Mouse (Mus musculus) G1E-ER4 (cell line): Measurements from ENCODE around the gene Ilf2. TPM values are rescaled to one million over a fixed set of nuclear protein-coding genes. Genes with fewer than 3 reads are reported as not detected.

ENCODE experiments used
- GATA1 ChIP-seq: IDR thresholded peaks from one replicate; pipeline ENCODE4 v1.8.0; 2012; ENCODE audit warnings: low read length, inconsistent platforms
- polyA plus RNA-seq: library from polyadenylated mRNA; stranded (reverse); fragments of >175 nt; gene quantifications from 2 replicates; pipeline ENCODE4 v1.2.3, GENCODE M21; 2012

Gene Ilf2
- polyA plus RNA-seq = 20.2 and 32.3 TPM in 2 replicates

DNA sequence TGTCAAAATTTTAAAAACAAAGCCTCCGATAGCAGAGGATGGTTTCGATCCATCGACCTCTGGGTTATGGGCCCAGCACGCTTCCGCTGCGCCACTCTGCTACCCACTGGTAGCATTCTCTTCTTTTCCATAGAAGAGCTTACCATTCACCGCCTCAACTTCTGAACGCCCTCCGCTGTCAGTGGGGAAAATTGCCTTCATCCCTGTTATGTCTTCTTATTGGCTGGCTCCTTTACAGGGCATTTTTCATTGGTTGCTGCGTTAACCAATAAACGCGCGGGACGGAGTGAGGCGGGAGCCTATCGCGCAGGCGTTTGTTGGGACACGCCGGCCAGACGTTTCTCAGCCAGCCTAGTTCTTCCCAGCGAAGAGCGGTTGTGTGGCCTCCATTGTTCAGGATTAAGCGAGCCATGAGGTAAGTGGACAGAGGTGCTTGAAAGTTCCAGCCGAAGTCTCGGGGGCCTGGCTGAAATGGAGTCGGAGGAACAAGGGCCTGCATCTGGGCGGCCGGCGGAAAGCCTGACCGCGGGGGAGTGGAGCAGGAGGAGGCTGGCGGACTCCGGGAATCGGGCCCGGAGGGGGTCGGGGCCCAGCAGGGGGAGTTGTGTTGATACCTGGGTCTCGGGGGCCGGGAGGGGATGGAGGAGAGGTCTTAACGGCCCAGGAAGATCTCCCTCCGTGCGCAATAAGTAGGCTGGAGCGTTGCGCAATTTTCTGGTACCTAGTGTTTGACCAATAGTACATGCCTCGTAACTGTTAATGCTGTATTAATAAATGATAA is at the start of gene Ilf2:
Ilf2 (plus strand) TSS at position 296 of the 781 bp plus-strand sequence.
- TF ChIP-seq GATA1 = no peak

DNA sequence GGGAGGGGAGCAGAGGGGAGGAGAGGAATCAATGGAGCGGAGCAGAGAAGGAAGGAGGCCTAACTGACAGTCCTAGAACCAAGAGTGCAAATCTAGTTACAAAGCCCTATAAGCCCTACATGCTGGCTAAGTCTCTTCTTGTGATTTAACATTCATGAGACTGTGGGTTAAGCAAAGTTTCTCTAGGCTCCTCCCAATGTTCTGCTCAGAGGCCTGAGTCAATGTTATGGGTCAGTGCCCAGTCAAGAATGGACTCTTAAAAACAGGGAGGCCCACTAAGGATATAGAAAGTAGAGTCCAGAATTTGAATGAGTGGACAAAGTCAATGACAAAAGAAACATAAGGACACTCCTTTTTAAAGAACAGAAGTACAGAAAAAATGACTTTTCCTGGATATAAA is 48.4 kb upstream of the Ilf2 start:
- no peak for TF ChIP-seq GATA1

- no peak for TF ChIP-seq GATA1
Measured at GRCm38 (mm10) chr3:90428186-90428585, 47.7 kb upstream of the Ilf2 start.

DNA sequence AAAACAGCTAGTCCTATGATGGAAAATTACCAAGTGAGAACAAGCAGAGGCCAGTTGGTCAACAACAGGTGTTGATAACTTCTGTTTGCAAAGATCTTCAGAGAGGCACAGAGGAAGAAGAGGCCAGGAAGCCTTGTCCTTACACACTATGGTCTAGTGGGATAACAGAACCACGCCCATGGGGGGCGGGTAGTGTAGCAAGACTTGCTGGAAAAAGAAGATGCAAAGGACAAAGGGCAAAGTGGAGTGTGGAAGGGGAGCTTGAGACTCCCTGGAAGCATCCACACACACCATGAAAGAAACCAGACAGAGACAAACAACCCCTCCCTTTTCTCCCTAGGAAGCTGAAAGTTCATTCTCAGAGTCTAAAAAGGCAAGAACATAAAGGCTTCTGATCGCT is 46.4 kb upstream of the Ilf2 start:
- TF ChIP-seq GATA1 = no peak

- TF ChIP-seq GATA1 = no peak
Measured at GRCm38 (mm10) chr3:90432348-90432747, 43.6 kb upstream of the Ilf2 start.

DNA sequence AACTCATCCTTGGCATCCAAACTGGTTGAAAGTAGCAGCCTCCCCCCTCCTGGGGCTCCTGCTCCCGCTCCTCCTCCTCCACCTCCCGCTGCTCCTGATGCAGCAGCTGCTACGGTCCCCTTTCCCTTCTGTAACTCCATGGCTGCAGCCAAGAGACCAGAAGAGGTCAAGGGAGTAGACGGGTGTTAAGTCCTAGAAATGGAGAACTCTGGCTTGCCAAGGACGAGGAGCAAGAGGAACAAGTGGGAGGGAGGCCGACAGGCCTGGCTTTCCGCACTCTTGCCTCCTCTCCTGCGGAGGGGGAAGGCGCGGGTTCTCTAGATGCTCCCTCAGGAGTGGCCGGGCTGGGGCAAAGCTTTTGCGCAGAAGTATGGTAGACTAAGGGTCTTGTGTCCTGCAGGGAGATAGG is 43.1 kb upstream of the Ilf2 start:
- no peak for TF ChIP-seq GATA1

- TF ChIP-seq GATA1 = no peak
Measured at GRCm38 (mm10) chr3:90433381-90434020, 42.4 kb upstream of the Ilf2 start, which contains the start of gene Ints3. Gene Ints3 (minus strand): TSS chr3:90433622.

- no peak for TF ChIP-seq GATA1
Measured at GRCm38 (mm10) chr3:90434073-90434730, 41.7 kb upstream of the Ilf2 start.

DNA sequence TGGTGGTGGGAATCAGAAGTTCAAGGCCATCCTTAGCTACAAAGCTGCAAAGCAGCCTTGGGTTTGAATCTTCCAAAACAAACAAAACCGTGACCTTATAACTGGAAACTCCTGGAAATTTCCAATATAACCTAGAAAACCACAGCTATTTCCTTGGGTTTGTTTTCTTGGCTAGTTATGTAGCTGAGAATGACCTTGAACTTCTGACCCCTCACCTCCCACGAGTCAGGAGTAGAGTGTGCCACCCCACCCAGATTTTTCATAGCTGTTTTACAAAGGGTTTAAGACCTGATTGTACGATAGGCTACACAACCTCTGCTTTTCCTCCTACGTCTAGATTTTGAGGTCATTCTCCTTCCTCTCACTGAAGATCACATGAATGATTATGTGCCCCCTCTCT is 38.8 kb upstream of the Ilf2 start:
- no peak for TF ChIP-seq GATA1

DNA sequence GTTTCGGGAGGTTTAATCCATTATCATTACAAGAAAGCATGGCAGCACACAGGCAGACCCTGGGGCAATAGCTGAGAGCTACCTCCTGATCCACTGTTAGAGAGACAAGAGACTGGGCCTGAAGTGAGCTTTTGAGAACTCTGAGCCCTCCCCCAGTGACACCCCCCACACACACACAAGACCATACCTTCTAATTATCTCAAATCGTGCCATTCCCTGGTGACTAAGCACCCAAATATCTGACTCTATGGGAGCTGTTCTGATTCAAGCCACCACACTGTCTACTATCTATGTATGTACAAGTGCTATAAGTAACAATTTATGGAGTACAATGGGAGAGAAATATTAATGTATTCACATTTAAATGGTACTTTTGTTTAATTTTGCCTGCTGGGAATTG is 35.2 kb upstream of the Ilf2 start:
- TF ChIP-seq GATA1 = no peak

- no peak for TF ChIP-seq GATA1
Measured at GRCm38 (mm10) chr3:90443977-90444376, 31.9 kb upstream of the Ilf2 start.

DNA sequence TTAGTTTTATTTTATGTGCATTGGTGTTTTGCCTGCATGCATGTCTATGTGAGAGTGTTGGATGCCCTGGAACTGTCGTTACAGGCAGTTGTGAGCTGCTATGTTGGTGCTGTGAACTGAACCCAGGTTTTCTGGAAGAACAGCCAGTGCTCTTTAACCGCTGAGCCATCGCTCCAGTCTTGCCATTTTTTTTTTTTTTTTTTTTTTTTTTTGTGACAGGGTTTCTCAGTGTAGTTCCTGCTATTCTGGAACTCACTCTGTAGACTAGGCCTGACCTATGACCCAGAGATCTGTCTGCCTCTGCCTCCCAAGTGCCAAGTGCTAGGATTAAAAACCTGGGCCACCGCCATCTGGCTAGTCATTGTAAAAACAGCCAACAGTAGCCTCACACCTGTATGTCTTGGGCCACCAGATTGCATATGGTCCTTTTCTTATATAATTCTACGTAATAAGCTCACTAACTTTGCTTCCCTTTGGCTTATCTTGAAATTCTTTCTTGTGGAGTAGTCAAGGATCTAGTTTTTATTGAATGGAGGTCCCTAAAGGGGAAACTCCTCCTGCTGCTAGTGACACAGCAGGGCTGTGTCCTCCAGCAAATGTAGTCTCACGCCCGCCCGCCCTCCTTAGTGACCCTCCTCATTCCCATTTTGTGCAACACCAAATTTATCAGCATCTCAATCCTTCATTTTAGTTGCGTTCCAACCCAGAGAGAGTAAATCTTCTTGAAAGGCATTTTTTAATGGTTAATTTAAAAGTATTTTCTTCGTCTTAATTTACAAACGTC is 30.3 kb upstream of the Ilf2 start:
- no peak for TF ChIP-seq GATA1

DNA sequence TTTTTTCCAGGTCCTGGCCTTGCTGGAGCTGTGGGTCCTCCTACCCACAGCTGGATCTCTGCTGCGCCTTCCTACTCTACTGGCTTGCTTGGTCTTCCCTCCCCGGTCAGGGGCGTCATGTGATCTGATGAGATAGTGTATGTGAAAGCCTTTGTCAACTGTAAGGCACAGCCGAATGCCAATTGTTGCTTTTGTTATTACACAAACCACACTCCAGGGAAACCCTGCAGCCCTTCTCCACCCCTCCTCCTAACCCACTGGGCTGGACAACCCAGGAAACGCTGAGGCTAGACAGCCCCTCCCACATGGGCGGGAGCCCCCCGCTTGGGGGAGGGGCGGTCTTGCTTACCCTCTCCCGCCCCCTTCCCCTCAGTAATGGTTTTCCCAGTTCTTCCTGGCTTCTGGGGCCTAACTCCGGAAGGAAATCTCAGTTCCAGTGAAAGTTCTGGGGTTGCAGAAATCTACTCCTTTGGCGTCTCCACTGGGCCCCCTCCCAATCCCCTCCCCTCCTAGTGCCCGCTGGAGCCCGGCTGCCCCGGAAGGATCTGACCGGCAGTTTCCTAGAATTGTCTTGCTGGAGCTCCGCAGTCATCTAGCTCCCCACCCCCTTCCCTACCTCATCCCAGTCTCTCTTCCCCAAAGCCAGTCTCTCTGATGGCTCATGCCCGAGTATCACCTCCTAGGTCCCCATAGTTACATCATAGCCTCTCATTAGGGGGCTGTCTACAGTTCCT is 29.4 kb upstream of the Ilf2 start:
- no peak for TF ChIP-seq GATA1

- TF ChIP-seq GATA1 = no peak
Measured at GRCm38 (mm10) chr3:90447123-90447494, 28.8 kb upstream of the Ilf2 start.

DNA sequence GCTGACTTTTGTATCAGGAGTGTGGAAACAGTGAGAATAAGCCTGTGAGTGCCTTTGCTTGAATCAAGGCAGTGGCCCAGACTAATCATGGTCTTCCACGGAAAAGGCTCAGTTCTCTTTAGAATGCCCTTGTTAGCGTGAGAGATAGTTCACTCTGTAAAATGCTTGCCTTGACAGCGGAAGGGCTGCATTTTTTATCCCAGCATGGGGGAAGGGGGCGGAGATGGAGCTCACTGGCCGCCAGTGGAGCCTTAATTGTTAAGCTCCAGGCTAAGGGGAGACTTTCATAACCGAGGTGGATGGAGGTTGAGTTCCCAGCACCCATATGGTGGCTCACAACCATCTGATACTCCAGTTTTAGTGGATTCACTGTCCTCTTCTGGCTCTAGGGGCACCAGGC is 27.3 kb upstream of the Ilf2 start:
- TF ChIP-seq GATA1 = no peak
